Mouse (Mus musculus): ENCODE results near the gene Rps4x. TPM values are rescaled to one million over a fixed set of nuclear protein-coding genes. Genes with fewer than 3 reads are reported as not detected.
"Not testable (repeated sequence)": the region's sequence is repeated elsewhere in the genome, so short reads cannot be mapped to it uniquely, and the experiment has no call there.

The Rps4x gene
- polyA plus RNA-seq (2012; fragmentation: generic; extraction: Trizol): 2,113 TPM

GRCm38 (mm10) chrX:102188712-102189497 lies at the start of gene Rps4x:
Gene Rps4x, minus strand, starts transcription at chrX:102189394.
- peak within 1 kb of the TSS; percentile 75 for H3K4me3 ChIP-seq
- no peak within 1 kb of the TSS for H3ac ChIP-seq (ENCODE audit: control insufficient read depth, insufficient read length)
- TF ChIP-seq TCF12 (IDR thresholded peaks at IDR 0.05; ENCODE audit: insufficient read depth, poor library complexity, severe bottlenecking) (no peak), TCF3 (IDR thresholded peaks at IDR 0.05; ENCODE audit: insufficient read length, low read depth) (no peak), E2F4 (IDR thresholded peaks at IDR 0.05; ENCODE audit: insufficient read depth) (no peak), POLR2AphosphoS2 (IDR thresholded peaks at IDR 0.05; ENCODE audit: insufficient read length, low read depth) (peak; percentile 89), CEBPB (IDR thresholded peaks at IDR 0.05; ENCODE audit: insufficient read depth, poor library complexity, severe bottlenecking) (no peak), SRF (IDR thresholded peaks at IDR 0.05; ENCODE audit: control insufficient read depth, insufficient read length, low read depth) (no peak), REST (IDR thresholded peaks at IDR 0.05; ENCODE audit: insufficient read depth, insufficient read length) (peak; percentile 10), MYOG (IDR thresholded peaks at IDR 0.05; ENCODE audit: control insufficient read depth in 1 of 3, insufficient read depth in 1 of 3, insufficient read length in 2 of 3, low read depth in 2 of 3) (no peak), MYOD1 (IDR thresholded peaks at IDR 0.05; ENCODE audit: control insufficient read depth in 1 of 3, insufficient read length in 2 of 3, low read depth in 2 of 3) (no peak), USF1 (IDR thresholded peaks at IDR 0.05; ENCODE audit: low read depth) (no peak), POLR2A (IDR thresholded peaks at IDR 0.05; ENCODE audit: insufficient read length, low read depth) (peak; percentile 93), MAX (IDR thresholded peaks at IDR 0.05; ENCODE audit: low read depth) (no peak)

GRCm38 (mm10) chrX:102219126-102219525 lies 29.9 kb upstream of the Rps4x start:
- Histone ChIP-seq H3K27me3 (ENCODE audit: control insufficient read depth, insufficient read depth, insufficient read length) (no peaks in the 10 kb centered on the region), H3K4me3 (no peak overlapping the region), H3K4me2 (ENCODE audit: low read depth) (no peak overlapping the region), H3ac (ENCODE audit: control insufficient read depth, insufficient read length) (no peak overlapping the region), H3K79me2 (ENCODE audit: control insufficient read depth, insufficient read depth) (no peaks in the 10 kb centered on the region), H3K36me3 (ENCODE audit: control insufficient read depth, insufficient read depth) (no peaks in the 10 kb centered on the region)
- TF ChIP-seq MAX (IDR thresholded peaks at IDR 0.05; ENCODE audit: low read depth) (no peak), MYOD1 (IDR thresholded peaks at IDR 0.05; ENCODE audit: control insufficient read depth in 1 of 3, insufficient read length in 2 of 3, low read depth in 2 of 3) (no peak), MYOG (IDR thresholded peaks at IDR 0.05; ENCODE audit: control insufficient read depth in 1 of 3, insufficient read depth in 1 of 3, insufficient read length in 2 of 3, low read depth in 2 of 3) (no peak), E2F4 (IDR thresholded peaks at IDR 0.05; ENCODE audit: insufficient read depth) (no peak), POLR2A (IDR thresholded peaks at IDR 0.05; ENCODE audit: insufficient read length, low read depth) (no peak), USF1 (IDR thresholded peaks at IDR 0.05; ENCODE audit: low read depth) (no peak), TCF12 (IDR thresholded peaks at IDR 0.05; ENCODE audit: insufficient read depth, poor library complexity, severe bottlenecking) (no peak), POLR2AphosphoS2 (IDR thresholded peaks at IDR 0.05; ENCODE audit: insufficient read length, low read depth) (no peak)

More at GRCm38 (mm10) chrX:102188712-102189497, at the start of gene Rps4x:
- Histone ChIP-seq H3K27me3 (ENCODE audit: control insufficient read depth, insufficient read depth, insufficient read length) (no peaks in the 10 kb centered on the region), H3K4me2 (ENCODE audit: low read depth) (peak within 1 kb of the TSS; percentile 79), H3K36me3 (ENCODE audit: control insufficient read depth, insufficient read depth) (peaks cover 10% of the 10 kb centered on the region), H3K79me2 (ENCODE audit: control insufficient read depth, insufficient read depth) (peaks cover 25% of the 10 kb centered on the region)

DNA sequence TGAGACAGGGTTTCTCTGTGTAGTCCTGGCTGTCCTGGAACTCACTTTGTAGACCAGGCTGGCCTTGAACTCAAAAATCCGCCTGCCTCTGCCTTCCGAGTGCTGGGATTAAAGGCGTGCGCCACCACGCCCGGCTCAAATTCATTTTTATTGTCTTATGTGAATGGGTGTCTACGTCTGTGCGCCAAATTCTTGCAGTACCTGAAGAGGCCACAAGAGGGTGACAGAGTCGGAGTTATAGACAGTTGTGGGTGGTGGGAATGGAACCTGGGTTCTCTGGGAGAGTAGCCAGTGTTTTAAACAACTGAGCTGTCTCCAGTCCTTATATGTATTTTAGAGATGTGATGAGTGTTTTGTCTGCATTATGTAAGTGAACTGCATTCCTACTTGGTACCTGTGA lies 26.2 kb upstream of the Rps4x start:
- not testable (repeated sequence) for H3K36me3 ChIP-seq (ENCODE audit: control insufficient read depth, insufficient read depth); H3ac ChIP-seq (ENCODE audit: control insufficient read depth, insufficient read length); H3K4me2 ChIP-seq (ENCODE audit: low read depth)

GRCm38 (mm10) chrX:102190840-102191239 lies 1.6 kb upstream of the Rps4x start:
- Histone ChIP-seq H3K4me2 (ENCODE audit: low read depth) (no peak overlapping the region), H3K4me3 (no peak overlapping the region), H3K79me2 (ENCODE audit: control insufficient read depth, insufficient read depth) (peaks cover 25% of the 10 kb centered on the region), H3ac (ENCODE audit: control insufficient read depth, insufficient read length) (no peak overlapping the region), H3K36me3 (ENCODE audit: control insufficient read depth, insufficient read depth) (peaks cover 6% of the 10 kb centered on the region), H3K27me3 (ENCODE audit: control insufficient read depth, insufficient read depth, insufficient read length) (no peaks in the 10 kb centered on the region)
- TF ChIP-seq TCF12 (IDR thresholded peaks at IDR 0.05; ENCODE audit: insufficient read depth, poor library complexity, severe bottlenecking) (no peak), MAX (IDR thresholded peaks at IDR 0.05; ENCODE audit: low read depth) (no peak), SRF (IDR thresholded peaks at IDR 0.05; ENCODE audit: control insufficient read depth, insufficient read length, low read depth) (no peak), CEBPB (IDR thresholded peaks at IDR 0.05; ENCODE audit: insufficient read depth, poor library complexity, severe bottlenecking) (no peak), REST (IDR thresholded peaks at IDR 0.05; ENCODE audit: insufficient read depth, insufficient read length) (no peak), POLR2AphosphoS2 (IDR thresholded peaks at IDR 0.05; ENCODE audit: insufficient read length, low read depth) (no peak), E2F4 (IDR thresholded peaks at IDR 0.05; ENCODE audit: insufficient read depth) (no peak), TCF3 (IDR thresholded peaks at IDR 0.05; ENCODE audit: insufficient read length, low read depth) (no peak), MYOG (IDR thresholded peaks at IDR 0.05; ENCODE audit: control insufficient read depth in 1 of 3, insufficient read depth in 1 of 3, insufficient read length in 2 of 3, low read depth in 2 of 3) (no peak), POLR2A (IDR thresholded peaks at IDR 0.05; ENCODE audit: insufficient read length, low read depth) (no peak), MYOD1 (IDR thresholded peaks at IDR 0.05; ENCODE audit: control insufficient read depth in 1 of 3, insufficient read length in 2 of 3, low read depth in 2 of 3) (no peak), USF1 (IDR thresholded peaks at IDR 0.05; ENCODE audit: low read depth) (no peak)

More for the DNA sequence above, 26.2 kb upstream of the Rps4x start:
- not testable (repeated sequence) for H3K4me3 ChIP-seq; H3K79me2 ChIP-seq (ENCODE audit: control insufficient read depth, insufficient read depth); H3K27me3 ChIP-seq (ENCODE audit: control insufficient read depth, insufficient read depth, insufficient read length)

GRCm38 (mm10) chrX:102189581-102189980 lies 387 bp upstream of the Rps4x start:
- no peak overlapping the region for H3ac ChIP-seq (ENCODE audit: control insufficient read depth, insufficient read length)
- no peaks in the 10 kb centered on the region for H3K27me3 ChIP-seq (ENCODE audit: control insufficient read depth, insufficient read depth, insufficient read length)
- H3K79me2 ChIP-seq (ENCODE audit: control insufficient read depth, insufficient read depth): peaks cover 25% of the 10 kb centered on the region
- peak overlapping the region; percentile 75 for H3K4me3 ChIP-seq
- peaks cover 10% of the 10 kb centered on the region for H3K36me3 ChIP-seq (ENCODE audit: control insufficient read depth, insufficient read depth)
- peak overlapping the region; percentile 67 for H3K4me2 ChIP-seq (ENCODE audit: low read depth)
- TF ChIP-seq E2F4 (IDR thresholded peaks at IDR 0.05; ENCODE audit: insufficient read depth) (no peak), MYOG (IDR thresholded peaks at IDR 0.05; ENCODE audit: control insufficient read depth in 1 of 3, insufficient read depth in 1 of 3, insufficient read length in 2 of 3, low read depth in 2 of 3) (no peak), TCF3 (IDR thresholded peaks at IDR 0.05; ENCODE audit: insufficient read length, low read depth) (no peak), REST (IDR thresholded peaks at IDR 0.05; ENCODE audit: insufficient read depth, insufficient read length) (no peak), CEBPB (IDR thresholded peaks at IDR 0.05; ENCODE audit: insufficient read depth, poor library complexity, severe bottlenecking) (no peak), MAX (IDR thresholded peaks at IDR 0.05; ENCODE audit: low read depth) (no peak), SRF (IDR thresholded peaks at IDR 0.05; ENCODE audit: control insufficient read depth, insufficient read length, low read depth) (no peak), USF1 (IDR thresholded peaks at IDR 0.05; ENCODE audit: low read depth) (no peak), POLR2A (IDR thresholded peaks at IDR 0.05; ENCODE audit: insufficient read length, low read depth) (no peak), TCF12 (IDR thresholded peaks at IDR 0.05; ENCODE audit: insufficient read depth, poor library complexity, severe bottlenecking) (no peak), POLR2AphosphoS2 (IDR thresholded peaks at IDR 0.05; ENCODE audit: insufficient read length, low read depth) (no peak), MYOD1 (IDR thresholded peaks at IDR 0.05; ENCODE audit: control insufficient read depth in 1 of 3, insufficient read length in 2 of 3, low read depth in 2 of 3) (no peak)
